Mouse (Mus musculus) adrenal gland, postnatal 36 days (tissue): Measurements from ENCODE around the gene Pola1. TPM values are rescaled to one million over a fixed set of nuclear protein-coding genes. Genes with fewer than 3 reads are reported as not detected.
"Not testable (repeated sequence)": the region's sequence is repeated elsewhere in the genome, so short reads cannot be mapped to it uniquely, and the experiment has no call there.

ENCODE experiments used
- DNase-seq, 2 experiments: peaks; one replicate each; pipeline ENCODE4 v3.0.0; 2021; ENCODE audit warnings: mixed read lengths in 1 of 2
- total RNA-seq, 2 experiments: library from RNA; stranded (reverse); gene quantifications; 2 replicates each; pipeline ENCODE4 v1.2.3; 2021

The Pola1 gene
- total RNA-seq, 2 experiments from 2014 or later = 11.0 to 11.3 TPM

DNA sequence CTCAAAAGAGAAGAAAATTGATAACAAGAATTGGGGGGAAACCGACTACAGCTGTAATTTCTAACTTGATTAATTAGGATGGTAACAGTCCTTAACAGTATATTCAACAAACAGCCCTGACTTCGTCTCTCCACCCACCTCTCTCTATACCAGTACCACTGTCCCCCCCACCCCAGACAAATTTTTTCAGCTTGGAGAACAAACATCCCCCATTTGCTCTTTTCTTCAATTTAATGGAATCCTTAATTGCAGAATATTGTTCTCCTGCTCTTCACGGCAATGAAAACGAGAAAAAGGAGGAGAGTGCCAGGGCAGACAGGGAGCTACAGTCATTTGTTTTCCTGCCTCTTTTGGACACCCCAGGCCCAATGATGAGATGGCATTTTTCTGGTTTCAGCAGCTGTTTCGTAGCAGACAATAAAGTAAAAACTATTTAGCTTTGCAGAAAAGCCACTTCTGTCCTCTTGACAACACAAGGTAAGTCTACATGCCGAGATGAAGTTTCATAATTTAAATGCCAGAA, 202.2 kb downstream of the Pola1 start:
- no peak for DNase-seq

DNA sequence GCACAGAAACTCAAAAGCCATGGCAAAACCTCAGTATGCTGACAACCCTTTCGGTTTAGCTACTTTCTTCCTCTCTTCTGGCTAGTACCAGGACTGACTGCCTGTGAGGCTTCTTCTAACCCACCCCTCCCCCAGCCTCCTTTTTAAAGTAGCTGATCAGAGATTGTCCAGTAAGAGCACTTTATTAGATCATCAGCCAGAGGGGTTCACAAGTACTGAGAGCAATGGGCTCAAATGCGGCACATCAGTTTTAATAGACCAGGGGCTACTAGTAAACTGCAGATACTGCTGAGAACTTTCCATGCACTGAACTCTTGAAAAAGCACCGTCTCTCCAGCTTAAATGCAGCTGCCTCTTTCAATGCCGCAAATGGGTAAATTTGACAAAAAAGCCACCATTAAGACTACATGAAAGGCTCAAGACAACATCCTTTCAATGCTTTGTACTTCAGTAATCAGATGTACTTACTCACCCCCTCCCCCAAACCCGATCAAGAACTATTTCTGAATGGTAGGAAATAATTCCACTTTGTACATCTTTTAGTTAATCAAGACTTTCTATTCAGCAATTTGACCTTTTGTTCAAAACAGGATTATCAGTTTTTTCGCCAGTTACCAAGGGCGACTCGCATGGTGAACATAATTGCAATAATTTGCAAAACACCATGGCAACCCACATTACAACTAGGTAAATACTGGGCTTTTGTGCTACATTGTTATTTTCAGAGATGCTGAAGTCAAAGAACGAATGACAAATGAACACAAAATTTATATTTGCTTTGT, 202.8 kb downstream of the Pola1 start:
- no peak for DNase-seq

DNA sequence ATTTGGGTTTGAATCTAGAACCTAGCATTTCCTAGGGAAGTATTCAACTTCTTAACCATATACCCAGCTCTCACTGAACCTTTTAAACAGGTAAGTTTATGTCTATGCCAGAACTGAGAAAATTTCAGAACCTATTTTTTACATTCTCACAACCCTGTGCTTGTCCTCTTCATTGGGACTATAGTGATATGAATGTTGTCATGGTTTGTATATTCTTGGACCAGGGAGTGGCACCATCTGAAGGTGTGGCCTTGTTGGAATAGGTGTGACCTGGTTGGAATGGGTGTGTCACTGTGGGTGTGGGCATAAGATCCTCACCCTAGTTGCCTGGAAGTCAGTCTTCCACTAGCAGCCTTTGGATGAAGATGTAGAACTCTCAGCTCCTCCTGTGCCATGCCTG, 231.1 kb downstream of the Pola1 start:
- not testable (repeated sequence) for DNase-seq

DNA sequence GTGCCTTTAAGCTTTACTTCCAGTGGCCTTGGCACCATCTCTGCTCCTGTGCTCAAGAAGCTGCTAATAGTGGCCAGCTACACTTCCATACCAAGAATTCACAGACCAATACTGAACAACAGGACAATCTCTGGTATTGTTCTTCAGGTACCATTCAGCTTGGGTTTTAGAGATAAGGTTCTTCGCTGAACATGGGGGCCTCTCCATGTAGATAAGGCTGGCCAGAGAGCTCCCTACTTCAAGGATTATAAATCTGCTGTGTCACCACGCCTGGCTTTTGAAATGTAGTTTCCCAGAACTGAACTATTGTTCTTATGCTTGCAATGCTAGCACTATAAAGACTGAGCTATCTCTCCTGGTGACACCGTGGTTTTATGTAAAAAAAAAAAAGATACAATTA, 234.9 kb downstream of the Pola1 start:
- no peak for DNase-seq

GRCm38 (mm10) chrX:93377285-93377972, 254.5 kb downstream of the Pola1 start:
- no peak for DNase-seq

- DNase-seq = no peak
These were observed 258.5 kb downstream of the Pola1 start for GRCm38 (mm10) chrX:93373503-93373902.

GRCm38 (mm10) chrX:93369708-93370107, 262.2 kb downstream of the Pola1 start:
- no peak for DNase-seq

GRCm38 (mm10) chrX:93368211-93368610, 263.7 kb downstream of the Pola1 start:
- DNase-seq = no peak

- no peak for DNase-seq
These were observed 310.6 kb downstream of the Pola1 start for GRCm38 (mm10) chrX:93321336-93321735.

GRCm38 (mm10) chrX:93319979-93320378, 312.0 kb downstream of the Pola1 start:
- no peak for DNase-seq

- no peak for DNase-seq
These were observed 314.4 kb downstream of the Pola1 start for GRCm38 (mm10) chrX:93317577-93317976.

GRCm38 (mm10) chrX:93305780-93306179, 326.2 kb downstream of the Pola1 start:
- DNase-seq = no peak

- no peak for DNase-seq
These were observed 330.2 kb downstream of the Pola1 start for GRCm38 (mm10) chrX:93301798-93302197.

- DNase-seq = no peak
These were observed 331.7 kb downstream of the Pola1 start for GRCm38 (mm10) chrX:93300183-93300815.

GRCm38 (mm10) chrX:93299771-93300170, 332.2 kb downstream of the Pola1 start:
- DNase-seq = no peak

GRCm38 (mm10) chrX:93299046-93299626, 332.8 kb downstream of the Pola1 start:
- no peak for DNase-seq

DNA sequence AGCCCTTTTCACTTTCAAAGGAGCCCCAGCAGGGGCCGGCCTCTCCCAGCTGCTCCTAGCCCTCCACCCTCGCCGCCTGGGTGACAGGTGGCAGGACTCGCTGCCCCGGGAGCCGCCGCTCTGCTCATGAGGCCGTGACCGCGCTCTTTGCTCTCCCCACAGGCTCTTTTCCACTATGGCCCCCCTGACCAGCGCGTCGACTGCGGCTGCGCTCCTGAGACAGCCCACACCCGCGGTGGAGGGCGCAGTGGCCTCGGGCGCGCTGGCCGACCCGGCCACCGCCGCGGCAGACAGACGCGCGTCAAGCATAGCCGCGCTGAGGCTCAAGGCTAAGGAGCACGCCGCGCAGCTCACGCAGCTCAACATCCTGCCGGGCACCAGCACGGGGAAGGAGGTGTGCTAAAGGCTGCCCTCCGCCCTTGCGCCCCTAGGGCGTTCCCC, 334.9 kb downstream of the Pola1 start:
- no peak for DNase-seq

DNA sequence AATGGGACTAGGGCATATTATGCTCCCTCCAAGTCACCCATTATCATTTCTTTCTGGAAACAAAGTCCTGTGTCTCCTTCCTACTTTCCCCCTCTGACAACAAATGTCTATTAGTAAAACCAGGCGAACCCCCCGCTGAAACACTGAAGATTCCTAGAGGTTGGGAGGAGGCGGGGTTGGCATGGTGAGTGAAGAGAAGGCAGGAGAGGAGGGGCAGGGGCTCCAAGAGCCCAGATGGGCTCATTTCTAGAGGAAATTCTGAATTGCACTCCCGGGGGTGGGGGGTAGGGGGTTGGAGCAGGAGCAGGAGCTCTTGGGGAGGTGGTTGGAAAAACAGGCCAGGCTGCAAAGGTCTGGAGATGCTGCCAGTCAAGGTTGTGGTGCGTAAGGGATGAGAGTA, 336.1 kb downstream of the Pola1 start:
- no peak for DNase-seq

- no peak for DNase-seq
These were observed 337.0 kb downstream of the Pola1 start for GRCm38 (mm10) chrX:93294736-93295490.

GRCm38 (mm10) chrX:93292031-93292430, 339.9 kb downstream of the Pola1 start:
- no peak for DNase-seq

GRCm38 (mm10) chrX:93289851-93290380, 342.0 kb downstream of the Pola1 start:
- no peak for DNase-seq
